Mouse (Mus musculus) testis, adult 2 months (tissue): Measurements from ENCODE around the gene Sytl1.

Experiments
- CTCF ChIP-seq: fragments of 200-500 bp; IDR thresholded peaks from 2 replicates; pipeline ENCODE4 v1.5.1; 2012; ENCODE audit warnings: low read depth, mild to moderate bottlenecking, inconsistent platforms, low read length, moderate library complexity; ENCODE audit not compliant: control insufficient read depth, insufficient read depth, insufficient replicate concordance
- POLR2A ChIP-seq: fragments of 200-500 bp; IDR thresholded peaks from 2 replicates; pipeline ENCODE4 v1.6.1; 2012; ENCODE audit warnings: low read depth, mild to moderate bottlenecking, inconsistent platforms, low read length, moderate library complexity; ENCODE audit not compliant: control insufficient read depth

GRCm38 (mm10) chr4:133223875-133224274, 39.0 kb downstream of the Sytl1 start:
- TF ChIP-seq CTCF (no peak), POLR2A (no peak)
